Mouse (Mus musculus): ENCODE results near the gene Sult1d1. TPM values are rescaled to one million over a fixed set of nuclear protein-coding genes. Genes with fewer than 3 reads are reported as not detected.

Gene Sult1d1
- polyA plus RNA-seq (2016; fragmentation: Nextera tagmentation; extraction: Ambion mirVana) = not detected in 2 replicates

DNA sequence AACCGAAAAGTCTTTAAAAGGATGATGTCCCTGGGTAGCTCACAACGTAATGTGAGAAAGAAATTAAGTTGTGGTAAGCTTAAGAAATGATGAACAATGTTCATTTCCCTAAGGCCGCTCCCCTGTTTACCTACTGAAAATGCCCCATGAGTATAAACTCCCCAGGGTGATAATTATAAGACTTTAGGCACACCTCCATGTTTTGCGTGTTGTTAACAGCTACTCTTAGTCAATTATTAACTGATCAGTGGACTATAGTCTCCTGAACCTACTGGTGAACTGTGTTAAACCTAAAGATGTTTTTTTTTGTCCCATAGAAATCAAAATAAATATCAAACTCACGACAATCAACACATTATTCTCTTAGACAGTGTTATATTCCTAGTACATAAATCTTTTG lies at the start of gene Sult1d1:
Sult1d1 (minus strand) TSS at position 183 of the 400 bp plus-strand sequence.
- Histone ChIP-seq H3K9me3 (replicated peaks) (no peaks in the 10 kb centered on the region), H3K4me2 (replicated peaks) (no peak within 1 kb of the TSS), H3K36me3 (no peaks in the 10 kb centered on the region), H3K27me3 (no peaks in the 10 kb centered on the region), H3K4me1 (no peaks in the 10 kb centered on the region), H3K4me3 (no peak within 1 kb of the TSS), H3K27ac (no peak within 1 kb of the TSS), H3K9ac (no peak within 1 kb of the TSS)
- ATAC-seq (ENCODE audit: low FRiP score) = no peak
- WGBS = 87% methylated on average over 5 of the region's 5 CpGs

DNA sequence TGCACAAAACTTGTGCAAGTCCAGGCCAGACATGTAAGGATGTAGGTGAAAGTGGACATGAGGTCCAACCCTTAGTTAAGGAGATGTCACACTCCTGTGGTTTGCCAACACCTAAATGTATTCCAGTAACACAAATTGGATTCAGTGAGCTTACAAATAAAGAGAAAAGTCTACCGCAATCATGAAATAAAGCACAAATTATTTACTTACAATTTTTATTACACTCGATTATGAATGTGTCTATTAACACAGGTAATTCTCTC lies 46.2 kb upstream of the Sult1d1 start:
- no peak overlapping the region for H3K27ac ChIP-seq
- no peak overlapping the region for H3K4me2 ChIP-seq (replicated peaks)
- ATAC-seq (ENCODE audit: low FRiP score) = no peak
- no peaks in the 10 kb centered on the region for H3K27me3 ChIP-seq
- H3K9me3 ChIP-seq (replicated peaks) = no peaks in the 10 kb centered on the region
- no peak overlapping the region for H3K9ac ChIP-seq
- no peaks in the 10 kb centered on the region for H3K36me3 ChIP-seq
- H3K4me1 ChIP-seq = no peaks in the 10 kb centered on the region
- no peak overlapping the region for H3K4me3 ChIP-seq
- 91% methylated on average over 2 of the region's 2 CpGs for WGBS

DNA sequence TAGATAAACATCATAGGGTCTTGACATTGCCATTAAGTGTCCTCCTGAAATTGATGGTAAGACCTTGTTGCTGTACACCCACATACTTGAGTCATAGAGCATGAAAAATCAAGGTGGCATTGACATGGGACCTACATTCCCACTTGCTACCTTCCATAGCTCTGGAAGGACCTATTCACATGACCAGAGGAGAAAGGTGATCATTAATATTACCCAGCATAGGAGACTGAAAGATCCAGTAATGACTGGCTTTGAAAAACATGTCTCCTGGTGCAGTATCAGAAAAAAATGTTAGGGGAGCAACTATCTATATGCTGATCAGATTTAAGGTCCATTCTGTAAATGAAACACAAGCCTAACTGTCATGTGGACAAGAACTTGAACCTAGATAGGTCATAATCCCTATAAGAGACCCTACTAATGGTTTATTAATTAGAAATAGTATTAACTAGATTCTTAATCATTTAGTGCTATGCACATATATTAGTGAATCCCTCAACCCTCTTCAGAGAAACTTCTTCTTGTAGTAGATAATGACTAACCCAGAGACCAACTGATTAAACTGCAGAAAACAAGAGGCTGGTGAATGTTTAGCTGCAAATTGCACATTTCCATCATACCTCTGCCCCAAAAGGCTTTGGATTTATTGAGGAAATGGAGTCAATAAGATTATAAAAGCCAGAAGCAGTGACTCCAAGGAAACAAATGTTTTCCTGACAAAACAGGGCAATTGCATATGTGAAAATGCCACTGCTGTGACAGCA lies 45.7 kb upstream of the Sult1d1 start:
- Histone ChIP-seq H3K27me3 (no peaks in the 10 kb centered on the region), H3K4me2 (replicated peaks) (no peak overlapping the region), H3K4me3 (no peak overlapping the region), H3K36me3 (no peaks in the 10 kb centered on the region), H3K27ac (no peak overlapping the region), H3K9ac (no peak overlapping the region), H3K9me3 (replicated peaks) (no peaks in the 10 kb centered on the region), H3K4me1 (no peaks in the 10 kb centered on the region)
- no peak for ATAC-seq (ENCODE audit: low FRiP score)

GRCm38 (mm10) chr5:87601018-87601417 lies 32.2 kb upstream of the Sult1d1 start:
- no peak overlapping the region for H3K9ac ChIP-seq
- no peaks in the 10 kb centered on the region for H3K9me3 ChIP-seq (replicated peaks)
- WGBS = 81% methylated on average over 3 of the region's 3 CpGs
- no peaks in the 10 kb centered on the region for H3K36me3 ChIP-seq
- no peaks in the 10 kb centered on the region for H3K4me1 ChIP-seq
- no peak for ATAC-seq (ENCODE audit: low FRiP score)
- H3K27ac ChIP-seq = no peak overlapping the region
- H3K27me3 ChIP-seq = no peaks in the 10 kb centered on the region
- no peak overlapping the region for H3K4me2 ChIP-seq (replicated peaks)
- no peak overlapping the region for H3K4me3 ChIP-seq

- Histone ChIP-seq H3K27me3 (no peaks in the 10 kb centered on the region), H3K4me2 (replicated peaks) (no peak overlapping the region), H3K9me3 (replicated peaks) (no peaks in the 10 kb centered on the region), H3K4me3 (no peak overlapping the region), H3K27ac (no peak overlapping the region), H3K4me1 (no peaks in the 10 kb centered on the region), H3K36me3 (no peaks in the 10 kb centered on the region), H3K9ac (no peak overlapping the region)
- 82% methylated on average over 2 of the region's 2 CpGs for WGBS
- ATAC-seq (ENCODE audit: low FRiP score) = no peak
These were observed 29.1 kb upstream of the Sult1d1 start for GRCm38 (mm10) chr5:87597891-87598290.

- 88% methylated on average over 5 of the region's 5 CpGs for WGBS
- no peak within 1 kb of the TSS for H3K4me3 ChIP-seq
- no peaks in the 10 kb centered on the region for H3K9me3 ChIP-seq (replicated peaks)
- no peak within 1 kb of the TSS for H3K4me2 ChIP-seq (replicated peaks)
- ATAC-seq (ENCODE audit: low FRiP score) = no peak
- H3K9ac ChIP-seq = no peak within 1 kb of the TSS
- no peaks in the 10 kb centered on the region for H3K27me3 ChIP-seq
- no peak within 1 kb of the TSS for H3K27ac ChIP-seq
- H3K36me3 ChIP-seq = no peaks in the 10 kb centered on the region
- H3K4me1 ChIP-seq = no peaks in the 10 kb centered on the region
These were observed 22.7 kb upstream of the Sult1d1 start, which contains the start of gene Sult1e1 for GRCm38 (mm10) chr5:87591494-87591893. Gene Sult1e1, minus strand, starts transcription at chr5:87591594.

GRCm38 (mm10) chr5:87589916-87590315 lies 21.1 kb upstream of the Sult1d1 start:
- no peak for ATAC-seq (ENCODE audit: low FRiP score)
- 84% methylated on average over 2 of the region's 2 CpGs for WGBS
- Histone ChIP-seq H3K4me2 (replicated peaks) (no peak overlapping the region), H3K9ac (no peak overlapping the region), H3K27me3 (no peaks in the 10 kb centered on the region), H3K27ac (no peak overlapping the region), H3K4me3 (no peak overlapping the region), H3K9me3 (replicated peaks) (no peaks in the 10 kb centered on the region), H3K36me3 (no peaks in the 10 kb centered on the region), H3K4me1 (no peaks in the 10 kb centered on the region)

DNA sequence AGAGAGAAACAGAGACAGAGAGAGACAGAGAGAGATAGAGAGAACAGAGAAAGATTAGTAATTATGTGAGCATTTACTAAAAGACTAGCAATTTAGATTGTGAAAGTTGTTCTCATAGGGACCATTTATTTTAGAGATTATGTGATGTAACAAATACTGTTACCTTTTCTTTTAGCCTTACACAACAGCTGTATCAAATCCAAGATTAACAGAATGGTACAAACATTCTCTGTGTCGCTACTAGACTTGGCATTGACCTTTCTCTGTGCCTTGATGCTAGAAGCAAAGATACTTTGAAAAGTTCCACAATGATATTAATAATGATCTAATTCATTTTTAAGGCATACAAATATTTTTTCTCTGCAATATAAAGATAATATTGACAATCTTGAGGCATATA lies 11.6 kb upstream of the Sult1d1 start:
- Histone ChIP-seq H3K4me2 (replicated peaks) (no peak overlapping the region), H3K4me3 (no peak overlapping the region), H3K9me3 (replicated peaks) (no peaks in the 10 kb centered on the region), H3K27ac (no peak overlapping the region), H3K9ac (no peak overlapping the region), H3K4me1 (no peaks in the 10 kb centered on the region), H3K36me3 (no peaks in the 10 kb centered on the region), H3K27me3 (no peaks in the 10 kb centered on the region)
- no peak for ATAC-seq (ENCODE audit: low FRiP score)
- WGBS = 83% methylated on average over 1 of the region's 1 CpGs

GRCm38 (mm10) chr5:87574174-87574573 lies 5.3 kb upstream of the Sult1d1 start:
- Histone ChIP-seq H3K27me3 (no peaks in the 10 kb centered on the region), H3K36me3 (no peaks in the 10 kb centered on the region), H3K9me3 (replicated peaks) (no peaks in the 10 kb centered on the region), H3K27ac (no peak overlapping the region), H3K4me3 (no peak overlapping the region), H3K4me2 (replicated peaks) (no peak overlapping the region), H3K4me1 (no peaks in the 10 kb centered on the region), H3K9ac (no peak overlapping the region)
- WGBS = 58% methylated on average over 1 of the region's 1 CpGs
- ATAC-seq (ENCODE audit: low FRiP score) = no peak

GRCm38 (mm10) chr5:87573490-87573889 lies 4.7 kb upstream of the Sult1d1 start:
- H3K9ac ChIP-seq = no peak overlapping the region
- no peak for ATAC-seq (ENCODE audit: low FRiP score)
- H3K9me3 ChIP-seq (replicated peaks) = no peaks in the 10 kb centered on the region
- H3K27ac ChIP-seq = no peak overlapping the region
- H3K4me3 ChIP-seq = no peak overlapping the region
- no peaks in the 10 kb centered on the region for H3K36me3 ChIP-seq
- H3K4me2 ChIP-seq (replicated peaks) = no peak overlapping the region
- 56% methylated on average over 5 of the region's 5 CpGs for WGBS
- H3K4me1 ChIP-seq = no peaks in the 10 kb centered on the region
- H3K27me3 ChIP-seq = no peaks in the 10 kb centered on the region

GRCm38 (mm10) chr5:87572781-87573180 lies 4.0 kb upstream of the Sult1d1 start:
- Histone ChIP-seq H3K4me3 (no peak overlapping the region), H3K27ac (no peak overlapping the region), H3K9ac (no peak overlapping the region), H3K4me2 (replicated peaks) (no peak overlapping the region), H3K27me3 (no peaks in the 10 kb centered on the region), H3K4me1 (no peaks in the 10 kb centered on the region), H3K36me3 (no peaks in the 10 kb centered on the region), H3K9me3 (replicated peaks) (no peaks in the 10 kb centered on the region)
- ATAC-seq (ENCODE audit: low FRiP score) = no peak
- 81% methylated on average over 6 of the region's 6 CpGs for WGBS

- Histone ChIP-seq H3K36me3 (no peaks in the 10 kb centered on the region), H3K27ac (no peak overlapping the region), H3K27me3 (no peaks in the 10 kb centered on the region), H3K4me3 (no peak overlapping the region), H3K4me1 (no peaks in the 10 kb centered on the region), H3K9me3 (replicated peaks) (no peaks in the 10 kb centered on the region), H3K9ac (no peak overlapping the region), H3K4me2 (replicated peaks) (no peak overlapping the region)
- ATAC-seq (ENCODE audit: low FRiP score) = no peak
- WGBS = 84% methylated on average over 1 of the region's 1 CpGs
These were observed 1.5 kb downstream of the Sult1d1 start for GRCm38 (mm10) chr5:87567306-87567705.

- no peak overlapping the region for H3K27ac ChIP-seq
- H3K4me1 ChIP-seq = no peaks in the 10 kb centered on the region
- no peak overlapping the region for H3K4me3 ChIP-seq
- no peak for ATAC-seq (ENCODE audit: low FRiP score)
- no peaks in the 10 kb centered on the region for H3K36me3 ChIP-seq
- no peak overlapping the region for H3K4me2 ChIP-seq (replicated peaks)
- H3K9me3 ChIP-seq (replicated peaks) = no peaks in the 10 kb centered on the region
- no peaks in the 10 kb centered on the region for H3K27me3 ChIP-seq
- H3K9ac ChIP-seq = no peak overlapping the region
These were observed 5.9 kb downstream of the Sult1d1 start for GRCm38 (mm10) chr5:87562966-87563365.
